Mouse (Mus musculus) heart, embryonic 11.5 days (tissue): Measurements from ENCODE around the gene Atcay. TPM values are rescaled to one million over a fixed set of nuclear protein-coding genes. Genes with fewer than 3 reads are reported as not detected.

Experiments used
- ATAC-seq: fragments of 200-750 bp; cut with Nextera tagmentation; replicated peaks from 2 replicates; pipeline ENCODE4 v1.8.0; 2017; ENCODE audit warnings: moderate library complexity; ENCODE audit not compliant: insufficient number of reproducible peaks, low FRiP score, low TSS enrichment
- H3K27ac ChIP-seq: fragments of 300-500 bp; sonication (generic); 2 replicates; pipeline ENCODE4 v1.5.1; 2014; ENCODE audit warnings: mild to moderate bottlenecking, low read depth, low read length
- H3K27me3 ChIP-seq: fragments of 300-500 bp; sonication (generic); 2 replicates; pipeline ENCODE4 v1.6.1; 2014; ENCODE audit warnings: mild to moderate bottlenecking, low read length, mixed read lengths; ENCODE audit not compliant: control insufficient read depth, insufficient read depth
- H3K36me3 ChIP-seq: fragments of 300-500 bp; sonication (generic); 2 replicates; pipeline ENCODE4 v1.6.1; 2014; ENCODE audit warnings: mild to moderate bottlenecking, low read length, moderate library complexity, mixed read lengths; ENCODE audit not compliant: control insufficient read depth, insufficient read depth
- H3K4me1 ChIP-seq: fragments of 300-500 bp; sonication (generic); 2 replicates; pipeline ENCODE4 v1.6.1; 2014; ENCODE audit warnings: low read length; ENCODE audit not compliant: control insufficient read depth, insufficient read depth
- H3K4me2 ChIP-seq: fragments of 300-500 bp; sonication (generic); 2 replicates; pipeline ENCODE4 v1.6.1; 2014; ENCODE audit warnings: mild to moderate bottlenecking, moderate library complexity
- H3K4me3 ChIP-seq: fragments of 300-500 bp; sonication (generic); 2 replicates; pipeline ENCODE4 v1.5.1; 2014; ENCODE audit warnings: low read depth, low read length
- H3K9ac ChIP-seq: fragments of 300-500 bp; sonication (generic); 2 replicates; pipeline ENCODE4 v1.6.1; 2014; ENCODE audit warnings: mild to moderate bottlenecking, low read depth, low read length, moderate library complexity
- H3K9me3 ChIP-seq: fragments of 300-500 bp; sonication (generic); replicated peaks from 2 replicates; pipeline ENCODE4 v1.6.1; 2016; ENCODE audit warnings: low read length; ENCODE audit not compliant: control insufficient read depth
- WGBS: fragments of 180-500 bp; shearing (Covaris S2); extraction: QIAGEN DNeasy Blood & Tissue Kit; methylation state at CpG from one replicate; pipeline ENCODE4 v1.1.7; 2014; ENCODE audit not compliant: insufficient replicate concordance; 5-methylcytosine and 5-hydroxymethylcytosine counted together
- polyA plus RNA-seq: library from polyadenylated mRNA; unstranded; fragments of >200 nt; fragmentation: Nextera tagmentation; extraction: Ambion mirVana; gene quantifications from 2 replicates; pipeline ENCODE4 v1.2.1, GENCODE M21; 2014

The Atcay gene
- polyA plus RNA-seq, 1 experiment from 2014 or later = 0.60 TPM

DNA sequence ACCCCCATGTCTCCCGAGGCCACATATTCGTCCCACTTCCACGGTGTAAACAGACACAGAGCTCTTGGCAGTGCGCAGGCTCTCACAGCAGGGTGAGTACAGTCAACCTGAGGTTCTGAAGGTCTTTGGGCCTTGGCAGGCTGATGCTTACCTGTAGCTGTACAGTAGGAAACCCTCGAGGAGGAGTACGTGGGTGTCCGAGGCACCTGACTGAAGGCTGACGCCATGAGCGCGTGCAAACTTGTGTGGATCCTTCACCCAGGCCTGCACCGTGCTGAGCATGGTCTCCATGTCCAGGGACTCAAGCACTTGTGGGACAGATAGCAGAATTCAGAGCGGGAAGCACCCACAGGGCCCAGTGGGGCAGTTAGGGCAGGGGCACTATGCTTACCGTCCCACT lies 30.5 kb downstream of the Atcay start:
- H3K36me3 ChIP-seq = no peaks in the 10 kb centered on the region
- no peaks in the 10 kb centered on the region for H3K9me3 ChIP-seq
- WGBS = 78% methylated on average over 13 of the region's 13 CpGs
- no peak overlapping the region for H3K4me3 ChIP-seq
- no peak for ATAC-seq
- H3K27me3 ChIP-seq = peaks cover 5% of the 10 kb centered on the region; the same call in 1 of the 2 replicates
- peak overlapping the region; percentile 43; the same call in 1 of the 2 replicates for H3K27ac ChIP-seq
- H3K9ac ChIP-seq = peak overlapping the region; percentile 47
- peaks cover 40% of the 10 kb centered on the region for H3K4me1 ChIP-seq
- H3K4me2 ChIP-seq = no peak overlapping the region

DNA sequence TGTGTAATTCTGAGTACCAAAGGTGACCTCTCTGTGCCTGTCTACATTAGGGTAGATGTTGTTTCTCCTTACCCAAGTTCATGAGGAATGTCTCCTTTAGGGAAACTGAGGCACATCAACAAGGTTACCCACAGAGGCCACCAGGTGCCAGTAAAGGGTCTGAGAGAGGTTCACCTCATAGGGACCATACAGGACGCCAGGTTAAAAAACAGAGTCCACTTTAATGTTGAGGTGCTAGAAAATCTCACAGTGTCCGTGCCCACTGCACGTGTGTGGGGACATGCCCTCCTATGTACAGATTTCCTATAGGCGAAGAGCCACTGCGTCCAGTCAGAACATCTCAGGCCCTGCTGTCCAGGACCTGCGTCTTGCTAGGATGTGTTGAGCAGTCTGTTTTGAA lies 31.6 kb downstream of the Atcay start:
- Histone ChIP-seq H3K9ac (no peak overlapping the region), H3K9me3 (no peaks in the 10 kb centered on the region), H3K27me3 (peaks cover 5% of the 10 kb centered on the region; the same call in 1 of the 2 replicates), H3K4me1 (peaks cover 43% of the 10 kb centered on the region), H3K36me3 (no peaks in the 10 kb centered on the region), H3K4me3 (no peak overlapping the region), H3K4me2 (peak overlapping the region; percentile 11; the same call in 1 of the 2 replicates), H3K27ac (no peak overlapping the region)
- 84% methylated on average over 6 of the region's 6 CpGs for WGBS
- no peak for ATAC-seq

DNA sequence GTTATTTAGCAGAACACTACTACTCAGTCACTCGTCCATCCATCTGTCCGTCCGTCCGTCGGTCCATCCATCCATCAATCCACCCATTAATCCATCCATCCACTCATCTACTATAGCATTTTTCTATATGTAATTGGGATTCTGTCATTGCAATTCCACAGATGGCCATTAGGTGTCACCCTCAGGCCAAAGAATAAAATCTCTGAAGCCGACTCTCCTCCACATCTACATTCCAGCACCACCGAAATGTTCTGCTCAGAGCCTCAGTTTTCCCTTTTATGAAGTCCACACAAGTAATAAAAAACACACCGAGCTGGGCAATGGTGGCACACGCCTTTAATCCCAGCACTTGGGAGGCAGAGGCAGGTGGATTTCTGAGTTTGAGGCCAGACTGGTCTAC lies 32.4 kb downstream of the Atcay start:
- no peak overlapping the region for H3K9ac ChIP-seq
- peaks cover 44% of the 10 kb centered on the region for H3K4me1 ChIP-seq

DNA sequence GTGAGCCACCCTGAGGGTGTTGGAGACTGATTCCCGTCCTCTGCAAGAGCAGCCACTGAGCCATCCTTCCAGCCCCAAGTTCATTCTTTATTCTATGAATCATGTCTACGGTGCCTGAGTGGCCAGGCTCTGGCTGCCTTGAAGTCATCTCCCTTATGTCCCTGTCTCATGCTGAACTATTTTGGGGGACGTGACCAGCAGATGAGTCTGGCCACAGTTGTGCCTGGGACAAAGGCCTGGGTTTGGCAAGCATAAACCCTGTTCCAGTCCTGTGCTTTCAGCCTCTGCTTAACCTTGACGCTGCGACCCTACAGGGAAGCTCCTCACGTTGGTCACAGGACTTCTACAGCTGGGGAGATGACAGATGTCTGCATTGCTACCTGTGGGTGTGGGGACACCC lies 33.3 kb downstream of the Atcay start:
- H3K36me3 ChIP-seq = no peaks in the 10 kb centered on the region
- peaks cover 50% of the 10 kb centered on the region for H3K4me1 ChIP-seq
- H3K9me3 ChIP-seq = no peaks in the 10 kb centered on the region
- ATAC-seq = no peak
- H3K4me2 ChIP-seq = peak overlapping the region; percentile 56
- H3K9ac ChIP-seq = peak overlapping the region; percentile 55
- WGBS = 33% methylated on average over 6 of the region's 6 CpGs
- no peak overlapping the region for H3K4me3 ChIP-seq
- peak overlapping the region; percentile 99 for H3K27ac ChIP-seq
- H3K27me3 ChIP-seq = peaks cover 5% of the 10 kb centered on the region; the same call in 1 of the 2 replicates

More for the DNA sequence above, 32.4 kb downstream of the Atcay start:
- ATAC-seq = no peak
- Histone ChIP-seq H3K4me2 (no peak overlapping the region; the same call in 1 of the 2 replicates), H3K27ac (no peak overlapping the region), H3K9me3 (no peaks in the 10 kb centered on the region), H3K4me3 (no peak overlapping the region), H3K36me3 (no peaks in the 10 kb centered on the region), H3K27me3 (peaks cover 5% of the 10 kb centered on the region; the same call in 1 of the 2 replicates)
- 4% methylated on average over 9 of the region's 9 CpGs for WGBS

DNA sequence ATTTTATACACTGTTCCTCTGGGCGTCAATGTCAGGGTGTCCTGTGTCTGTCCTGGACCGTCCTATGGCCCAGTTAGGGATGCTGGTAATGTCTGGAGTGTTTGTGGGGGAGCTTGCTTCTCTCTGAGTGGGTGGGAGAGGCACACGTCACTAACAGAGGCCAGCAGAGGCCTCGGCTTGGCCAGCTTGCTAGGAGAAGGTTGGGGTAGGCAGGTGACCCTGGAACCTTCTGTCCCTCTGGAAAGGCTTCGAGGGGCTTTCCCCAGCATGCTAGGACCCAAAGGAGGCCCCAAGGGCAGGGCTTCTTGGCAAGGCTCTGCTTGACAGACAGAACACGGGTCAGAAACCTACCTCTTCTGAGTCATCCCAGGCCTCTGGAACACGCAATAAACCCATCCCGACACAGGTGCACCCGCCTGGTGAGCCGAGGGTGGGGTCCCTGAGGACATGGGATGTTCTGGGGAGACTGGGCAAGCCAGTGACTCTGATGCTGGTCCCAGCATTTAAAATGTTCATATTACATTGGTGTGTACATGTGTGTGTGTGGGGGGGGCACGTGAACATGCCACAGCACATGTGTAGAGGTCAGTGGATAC lies 34.1 kb downstream of the Atcay start:
- Histone ChIP-seq H3K27me3 (peaks cover 5% of the 10 kb centered on the region; the same call in 1 of the 2 replicates), H3K9ac (peak overlapping the region; percentile 86), H3K4me3 (peak overlapping the region; percentile 38), H3K4me2 (peak overlapping the region; percentile 56), H3K36me3 (no peaks in the 10 kb centered on the region), H3K4me1 (peaks cover 51% of the 10 kb centered on the region), H3K27ac (peak overlapping the region; percentile 99), H3K9me3 (no peaks in the 10 kb centered on the region)
- no peak for ATAC-seq
- WGBS = 47% methylated on average over 11 of the region's 11 CpGs

DNA sequence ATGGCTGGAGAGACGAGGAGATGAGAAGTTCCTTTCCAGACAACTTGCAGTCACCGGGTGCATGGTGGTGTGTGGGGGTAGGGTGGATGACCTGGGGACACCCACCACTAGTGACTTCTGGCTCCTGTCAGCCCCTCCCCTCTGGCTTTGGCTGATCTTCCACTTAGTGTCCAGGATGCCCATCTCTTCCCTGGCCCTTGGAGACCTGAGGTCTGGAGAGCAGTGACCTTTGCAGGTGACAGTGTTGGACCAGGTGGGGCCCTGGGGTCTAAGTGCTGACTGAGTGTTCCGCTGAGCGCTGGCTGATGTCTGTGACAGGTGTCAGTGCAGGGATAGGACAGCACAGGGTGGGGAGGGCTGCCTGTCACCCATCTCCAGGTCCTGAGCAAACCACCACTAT lies 35.3 kb downstream of the Atcay start:
- ATAC-seq = no peak
- peak overlapping the region; percentile 86 for H3K9ac ChIP-seq
- no peaks in the 10 kb centered on the region for H3K9me3 ChIP-seq
- H3K4me2 ChIP-seq = peak overlapping the region; percentile 56
- 31% methylated on average over 4 of the region's 4 CpGs for WGBS
- H3K27me3 ChIP-seq = peaks cover 5% of the 10 kb centered on the region; the same call in 1 of the 2 replicates
- peak overlapping the region; percentile 38 for H3K4me3 ChIP-seq
- peaks cover 45% of the 10 kb centered on the region for H3K4me1 ChIP-seq
- 0 out of 2 replicates have a peak, but pooled peaks cover 3% of the 10 kb centered on the region for H3K36me3 ChIP-seq
- H3K27ac ChIP-seq = peak overlapping the region; percentile 99

DNA sequence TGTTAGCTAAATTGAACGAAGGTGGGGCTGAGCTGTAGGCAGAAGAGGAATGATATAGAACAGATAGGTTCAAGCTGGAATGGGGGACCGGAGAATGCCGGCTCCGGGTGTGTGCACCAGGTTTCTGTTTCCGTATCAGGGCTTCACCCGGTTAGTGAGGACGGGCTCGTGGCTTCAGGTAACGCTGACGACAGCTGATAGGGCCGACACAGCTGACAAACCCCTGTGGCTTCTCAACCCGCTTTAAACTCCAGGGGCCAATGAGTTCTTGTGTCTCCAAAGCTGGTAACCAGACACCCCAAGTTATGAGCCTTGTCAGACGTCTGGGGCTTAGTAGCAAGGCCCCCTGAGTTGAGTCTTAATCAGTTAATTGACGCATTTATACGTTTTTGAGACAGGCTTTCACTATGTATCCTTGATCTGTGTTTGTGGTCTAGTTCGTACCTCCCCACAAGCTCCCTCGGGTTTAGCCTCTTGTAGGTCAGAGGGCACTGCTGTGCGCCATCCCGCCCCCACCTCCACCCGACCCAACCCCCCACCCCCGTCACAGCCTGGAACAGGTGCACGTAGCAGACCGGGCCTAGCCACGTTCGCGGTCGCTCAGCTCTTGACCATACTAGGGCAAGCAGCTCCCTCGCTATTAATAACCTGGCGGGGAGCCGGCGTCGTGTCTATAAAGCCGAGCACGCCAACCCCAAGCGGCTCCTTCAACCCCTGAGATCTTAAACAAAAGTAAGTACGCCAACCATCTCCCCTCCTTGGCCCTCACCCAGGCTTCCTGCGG lies 36.5 kb downstream of the Atcay start:
- H3K4me3 ChIP-seq = peak overlapping the region; percentile 38
- H3K27me3 ChIP-seq = 0 out of 2 replicates have a peak, but pooled peaks cover 3% of the 10 kb centered on the region
- peaks cover 38% of the 10 kb centered on the region for H3K4me1 ChIP-seq
- WGBS = 10% methylated on average over 37 of the region's 37 CpGs
- H3K9ac ChIP-seq = peak overlapping the region; percentile 86
- H3K9me3 ChIP-seq = no peaks in the 10 kb centered on the region
- peak overlapping the region; percentile 56 for H3K4me2 ChIP-seq
- peak; percentile 33 for ATAC-seq
- H3K36me3 ChIP-seq = peaks cover 6% of the 10 kb centered on the region; the same call in 1 of the 2 replicates
- H3K27ac ChIP-seq = peak overlapping the region; percentile 99

DNA sequence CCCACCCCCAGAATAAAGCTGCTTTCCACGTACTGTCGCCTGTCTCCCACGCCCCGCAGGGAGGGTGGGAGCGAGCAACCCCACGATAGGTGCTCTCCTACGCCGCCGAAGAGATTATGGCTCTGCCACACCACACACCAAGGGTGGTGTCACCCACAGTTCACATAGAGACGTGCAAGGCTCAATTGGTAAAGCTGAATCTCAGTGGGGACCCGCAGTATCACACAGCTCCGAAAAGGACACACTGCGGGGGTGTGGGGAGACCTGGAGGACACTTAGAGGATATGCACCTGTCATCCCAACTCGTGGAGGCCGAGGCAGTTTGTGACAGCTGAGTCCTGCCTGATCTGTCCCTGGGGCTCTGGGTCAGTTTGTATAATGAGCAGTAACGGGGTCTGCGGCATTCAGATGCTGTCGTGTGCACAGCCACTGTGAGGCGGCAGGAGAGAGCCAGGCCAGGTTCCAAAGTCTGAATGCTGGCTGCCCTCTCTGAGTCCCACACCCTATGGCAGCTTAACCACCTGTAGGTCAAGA lies 37.6 kb downstream of the Atcay start:
- Histone ChIP-seq H3K4me1 (peaks cover 33% of the 10 kb centered on the region), H3K27me3 (0 out of 2 replicates have a peak, but pooled peaks cover 3% of the 10 kb centered on the region), H3K9me3 (no peaks in the 10 kb centered on the region), H3K4me2 (peak overlapping the region; percentile 92), H3K36me3 (peaks cover 12% of the 10 kb centered on the region; the same call in 1 of the 2 replicates), H3K4me3 (peak overlapping the region; percentile 64), H3K9ac (peak overlapping the region; percentile 90), H3K27ac (peak overlapping the region; percentile 99)
- ATAC-seq = peak; percentile 4; the same call in 1 of the 2 replicates
- 5% methylated on average over 19 of the region's 19 CpGs for WGBS
